Mouse (Mus musculus) retina, postnatal 7 days (tissue): Measurements from ENCODE around the gene Ttc39a.
A peak's percentile ranks its signal among the peaks of the same experiment; 100 is the strongest.

Experiments
- DNase-seq: peaks from one replicate; pipeline ENCODE4 v3.0.0-alpha.2; 2012; ENCODE audit warnings: low read depth, low spot score

Gene Ttc39a

GRCm38 (mm10) chr4:109460421-109461179, 54.2 kb downstream of the Ttc39a start:
- DNase-seq, result no peak

- no peak for DNase-seq
Observed at GRCm38 (mm10) chr4:109463892-109464291, 57.5 kb downstream of the Ttc39a start.

GRCm38 (mm10) chr4:109467687-109468086, 61.3 kb downstream of the Ttc39a start:
- DNase-seq, result no peak

- no peak for DNase-seq
Observed at GRCm38 (mm10) chr4:109471606-109472005, 65.2 kb downstream of the Ttc39a start.

- DNase-seq, result no peak
Observed at GRCm38 (mm10) chr4:109472566-109472965, 66.1 kb downstream of the Ttc39a start.

- DNase-seq, result no peak
Observed at GRCm38 (mm10) chr4:109475078-109475477, 68.7 kb downstream of the Ttc39a start.

- DNase-seq, result peak; percentile 36
Observed at GRCm38 (mm10) chr4:109475577-109476553, 69.4 kb downstream of the Ttc39a start.

- DNase-seq, result peak; percentile 88
Observed at GRCm38 (mm10) chr4:109476554-109477014, 70.2 kb downstream of the Ttc39a start.

GRCm38 (mm10) chr4:109477454-109477853, 71.0 kb downstream of the Ttc39a start:
- no peak for DNase-seq

GRCm38 (mm10) chr4:109481424-109481823, 75.0 kb downstream of the Ttc39a start:
- no peak for DNase-seq

- no peak for DNase-seq
Observed at GRCm38 (mm10) chr4:109482701-109483100, 76.3 kb downstream of the Ttc39a start.

GRCm38 (mm10) chr4:109484621-109485020, 78.2 kb downstream of the Ttc39a start, which contains the start of gene Rnf11:
Rnf11 (minus strand) TSS chr4:109484728.
- no peak for DNase-seq

GRCm38 (mm10) chr4:109488812-109489211, 82.4 kb downstream of the Ttc39a start:
- DNase-seq, result no peak

GRCm38 (mm10) chr4:109493581-109493980, 87.2 kb downstream of the Ttc39a start:
- no peak for DNase-seq
